Mouse (Mus musculus) MEL (cell line): Measurements from ENCODE around the gene Prkag2. TPM values are rescaled to one million over a fixed set of nuclear protein-coding genes. Genes with fewer than 3 reads are reported as not detected.

Experiments
- DNase-seq: peaks from one replicate; pipeline ENCODE4 v3.0.0; 2011; ENCODE audit warnings: low read depth, low spot score
- H3K27ac ChIP-seq: 2 replicates; pipeline ENCODE4 v1.5.1; 2012; ENCODE audit warnings: low read depth, mild to moderate bottlenecking, control low read depth, low read length, moderate library complexity; ENCODE audit not compliant: control insufficient read depth
- H3K27me3 ChIP-seq, 2 experiments: fragments of 150-350 bp in 1 of 2; sonication (generic) in 1 of 2; 2 replicates each; pipeline ENCODE4 v1.6.1; 2012; ENCODE audit warnings: low read length in 2 of 2, mild to moderate bottlenecking in 2 of 2, improper control_type of control experiment in 1 of 2, moderate library complexity in 1 of 2; ENCODE audit not compliant: insufficient read depth in 2 of 2, control insufficient read depth in 1 of 2
- H3K36me3 ChIP-seq, 2 experiments: 2 replicates each; pipeline ENCODE4 v1.6.1; 2012 to 2014; ENCODE audit warnings: low read length in 2 of 2, improper control_type of control experiment in 1 of 2, inconsistent platforms in 1 of 2, mild to moderate bottlenecking in 1 of 2; ENCODE audit not compliant: insufficient read depth in 2 of 2, control insufficient read depth in 1 of 2
- H3K4me1 ChIP-seq, 2 experiments: fragments of 150-350 bp in 1 of 2; sonication (generic) in 1 of 2; 2 replicates each; pipeline ENCODE4 v1.6.1; 2012; ENCODE audit warnings: low read length in 2 of 2, improper control_type of control experiment in 1 of 2, mild to moderate bottlenecking in 1 of 2; ENCODE audit not compliant: insufficient read depth in 2 of 2, control insufficient read depth in 1 of 2
- H3K4me3 ChIP-seq, 2 experiments: fragments of 150-350 bp in 1 of 2; sonication (generic) in 1 of 2; 2 replicates each; pipeline ENCODE4 v1.5.1; 2012; ENCODE audit warnings: low read depth in 2 of 2, low read length in 2 of 2, mild to moderate bottlenecking in 2 of 2, moderate library complexity in 2 of 2, control low read depth in 1 of 2, improper control_type of control experiment in 1 of 2; ENCODE audit not compliant: control insufficient read depth in 1 of 2, insufficient read depth in 1 of 2
- H3K79me2 ChIP-seq: 2 replicates; pipeline ENCODE4 v1.6.1; 2012; ENCODE audit warnings: mild to moderate bottlenecking, low read length, moderate library complexity; ENCODE audit not compliant: control insufficient read depth, poor library complexity, insufficient read depth
- H3K9ac ChIP-seq: 2 replicates; pipeline ENCODE4 v1.6.1; 2012; ENCODE audit warnings: low read depth, mild to moderate bottlenecking, control low read depth, low read length, moderate library complexity; ENCODE audit not compliant: control insufficient read depth, poor library complexity, severe bottlenecking
- H3K9me3 ChIP-seq: fragments of 150-350 bp; sonication (generic); replicated peaks from 2 replicates; pipeline ENCODE4 v1.6.1; 2012; ENCODE audit warnings: mild to moderate bottlenecking, low read length, improper control_type of control experiment, moderate library complexity; ENCODE audit not compliant: insufficient read depth
- BHLHE40 ChIP-seq: IDR thresholded peaks from 2 replicates; pipeline ENCODE4 v1.6.1; 2012; ENCODE audit warnings: low read depth, mild to moderate bottlenecking, inconsistent platforms, low read length, improper control_type of control experiment, borderline replicate concordance
- CHD1 ChIP-seq: IDR thresholded peaks from 2 replicates; pipeline ENCODE4 v1.6.1; 2012; ENCODE audit warnings: low read depth, mild to moderate bottlenecking, inconsistent platforms, low read length, improper control_type of control experiment
- E2F4 ChIP-seq: IDR thresholded peaks from 2 replicates; pipeline ENCODE4 v1.6.1; 2011; ENCODE audit warnings: low read depth, low read length, improper control_type of control experiment, borderline replicate concordance
- GATA1 ChIP-seq: IDR thresholded peaks from 2 replicates; pipeline ENCODE4 v1.6.1; 2011; ENCODE audit warnings: low read depth, low read length, improper control_type of control experiment
- KAT2A ChIP-seq: conservative IDR thresholded peaks from 2 replicates; pipeline ENCODE4 v1.6.1; 2012; ENCODE audit warnings: low read depth, low read length, improper control_type of control experiment, inconsistent platforms
- MAX ChIP-seq: IDR thresholded peaks from 2 replicates; pipeline ENCODE4 v1.6.1; 2011; ENCODE audit warnings: low read length, improper control_type of control experiment
- MXI1 ChIP-seq: IDR thresholded peaks from 2 replicates; pipeline ENCODE4 v1.6.1; 2011; ENCODE audit warnings: mild to moderate bottlenecking, low read depth, low read length, improper control_type of control experiment
- POLR2A ChIP-seq, 2 experiments: IDR thresholded peaks; 2 replicates each; pipeline ENCODE4 v1.6.1; 2011 to 2012; ENCODE audit warnings: low read length in 2 of 2, mild to moderate bottlenecking in 2 of 2, control low read depth in 1 of 2, improper control_type of control experiment in 1 of 2, low read depth in 1 of 2, moderate library complexity in 1 of 2; ENCODE audit not compliant: control insufficient read depth in 1 of 2, insufficient read depth in 1 of 2, poor library complexity in 1 of 2
- SIN3A ChIP-seq: IDR thresholded peaks from 2 replicates; pipeline ENCODE4 v1.6.1; 2012; ENCODE audit warnings: low read length, improper control_type of control experiment, inconsistent platforms
- UBTF ChIP-seq: IDR thresholded peaks from 2 replicates; pipeline ENCODE4 v1.6.1; 2012; ENCODE audit warnings: low read depth, mild to moderate bottlenecking, inconsistent platforms, low read length, improper control_type of control experiment, moderate library complexity, borderline replicate concordance; ENCODE audit not compliant: insufficient read depth
- USF1 ChIP-seq: IDR thresholded peaks from 2 replicates; pipeline ENCODE4 v1.6.1; 2014; ENCODE audit warnings: low read depth, mild to moderate bottlenecking, inconsistent platforms, low read length, improper control_type of control experiment, moderate library complexity
- ZC3H11A ChIP-seq: IDR thresholded peaks from 2 replicates; pipeline ENCODE4 v1.6.1; 2012; ENCODE audit warnings: low read depth, mild to moderate bottlenecking, inconsistent platforms, low read length, improper control_type of control experiment
- ZKSCAN1 ChIP-seq: IDR thresholded peaks from 2 replicates; pipeline ENCODE4 v1.6.1; 2012; ENCODE audit warnings: low read depth, mild to moderate bottlenecking, inconsistent platforms, low read length, improper control_type of control experiment, moderate library complexity
- ZMIZ1 ChIP-seq: IDR thresholded peaks from 2 replicates; pipeline ENCODE4 v1.6.1; 2012; ENCODE audit warnings: low read depth, mild to moderate bottlenecking, inconsistent platforms, low read length, improper control_type of control experiment, moderate library complexity
- polyA plus RNA-seq, 2 experiments: library from polyadenylated mRNA; stranded (reverse) in 1 of 2; unstranded in 1 of 2; fragments of >175 nt in 1 of 2; fragments of >200 nt in 1 of 2; gene quantifications; 2 replicates each; pipeline versions ENCODE4 v1.2.1 to v1.2.4; 2012; ENCODE audit warnings: low replicate concordance in 2 of 2, low read depth in 1 of 2; ENCODE audit not compliant: insufficient read length in 2 of 2, insufficient read depth in 1 of 2, missing spikeins in 1 of 2
- total RNA-seq: library from RNA; depleted of rRNA; stranded (reverse); fragments of 300-350 nt; gene quantifications from 2 replicates; pipeline ENCODE4 v1.2.3, GENCODE M21; 2012

Gene Prkag2
- total and polyA plus RNA-seq, 3 experiments: 8.0 to 27.9 TPM; not detected in 1

- Histone ChIP-seq H3K9me3 (no peaks in the 10 kb centered on the region), H3K4me3 (no peak overlapping the region), H3K4me1 (no peaks in the 10 kb centered on the region), H3K27me3 (no peaks in the 10 kb centered on the region), H3K27ac (no peak overlapping the region), H3K36me3 (no peaks in the 10 kb centered on the region), H3K79me2 (no peaks in the 10 kb centered on the region), H3K9ac (no peak overlapping the region)
- no peak for DNase-seq
- TF ChIP-seq BHLHE40: no peak
- no peak for TF ChIP-seq CHD1
Observed at GRCm38 (mm10) chr5:24952842-24953741, 147.3 kb downstream of the Prkag2 start.

GRCm38 (mm10) chr5:24952212-24952611 lies 148.2 kb downstream of the Prkag2 start:
- H3K9me3 ChIP-seq: no peaks in the 10 kb centered on the region
- no peaks in the 10 kb centered on the region for H3K27me3 ChIP-seq
- no peak overlapping the region for H3K27ac ChIP-seq
- TF ChIP-seq KAT2A (no peak), UBTF (no peak), MXI1 (no peak), E2F4 (no peak), SIN3A (no peak), MAX (no peak), GATA1 (no peak), ZC3H11A (no peak), USF1 (no peak), ZKSCAN1 (no peak), ZMIZ1 (no peak), POLR2A (IDR thresholded peaks at IDR 0.05; ENCODE audit: control insufficient read depth in 1 of 2, insufficient read depth in 1 of 2, low read depth in 1 of 2, low read length in 2 of 2, poor library complexity in 1 of 2) (no peak)
- H3K4me3 ChIP-seq: no peak overlapping the region
- H3K9ac ChIP-seq: no peak overlapping the region
- H3K79me2 ChIP-seq: no peaks in the 10 kb centered on the region
- no peaks in the 10 kb centered on the region for H3K36me3 ChIP-seq
- no peaks in the 10 kb centered on the region for H3K4me1 ChIP-seq
- DNase-seq: no peak
